Mouse (Mus musculus) heart, adult 18-20 months (tissue): ENCODE measurements around the gene Fez1. TPM values are rescaled to one million over a fixed set of nuclear protein-coding genes. Genes with fewer than 3 reads are reported as not detected.

Experiments used
- DNase-seq, 2 experiments: peaks; one replicate each; pipeline ENCODE4 v3.0.0; 2021 to 2022; ENCODE audit warnings: mixed read lengths in 1 of 2
- total RNA-seq, 2 experiments: library from RNA; stranded (reverse); gene quantifications; 2 replicates each; pipeline ENCODE4 v1.2.3; 2021

The Fez1 gene
- total RNA-seq, 2 experiments from 2014 or later, result 1.4 to 1.8 TPM

DNA sequence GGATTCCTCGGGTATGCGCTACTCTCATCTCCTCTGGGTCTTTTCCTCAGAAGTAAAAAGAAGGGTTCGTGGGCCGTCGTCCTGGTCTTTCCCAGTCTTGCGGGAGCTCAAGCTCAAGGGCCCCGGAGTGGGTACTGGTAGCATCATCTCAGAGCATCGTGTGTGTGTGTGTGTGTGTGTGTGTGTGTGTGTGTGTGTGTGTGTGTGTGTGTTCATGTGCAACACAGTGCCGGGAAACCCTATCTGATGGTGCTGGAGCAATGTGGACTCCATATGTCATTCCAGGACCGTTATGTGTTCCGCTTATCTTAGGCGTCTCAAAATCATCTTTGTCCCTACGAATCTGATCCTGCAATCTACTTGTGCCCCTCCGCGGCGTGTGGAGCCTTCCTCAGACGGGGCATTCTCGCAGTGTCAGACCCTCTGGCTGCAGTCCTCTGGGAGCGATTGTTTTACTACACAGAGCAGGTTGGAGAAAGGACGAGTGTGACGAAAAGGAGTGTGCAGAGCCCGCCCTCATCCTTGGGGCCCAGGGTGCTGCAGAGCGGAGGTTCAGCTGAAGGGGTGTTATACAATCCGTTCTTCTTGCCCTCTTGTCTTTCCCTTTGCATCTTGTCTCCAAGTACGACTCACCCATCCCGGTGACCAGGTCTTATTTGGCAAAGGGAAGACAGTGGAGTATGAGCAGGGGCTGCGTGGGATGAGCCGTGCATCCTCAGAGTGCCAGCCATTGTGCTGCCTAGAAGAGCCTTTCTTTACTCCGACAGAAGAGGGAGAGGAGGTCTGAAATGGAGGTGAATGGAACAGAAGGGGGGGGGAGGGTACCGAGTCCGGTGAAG lies 11.6 kb downstream of the Fez1 start:
- peak in 1 of 2 experiments; percentile 15 for DNase-seq

DNA sequence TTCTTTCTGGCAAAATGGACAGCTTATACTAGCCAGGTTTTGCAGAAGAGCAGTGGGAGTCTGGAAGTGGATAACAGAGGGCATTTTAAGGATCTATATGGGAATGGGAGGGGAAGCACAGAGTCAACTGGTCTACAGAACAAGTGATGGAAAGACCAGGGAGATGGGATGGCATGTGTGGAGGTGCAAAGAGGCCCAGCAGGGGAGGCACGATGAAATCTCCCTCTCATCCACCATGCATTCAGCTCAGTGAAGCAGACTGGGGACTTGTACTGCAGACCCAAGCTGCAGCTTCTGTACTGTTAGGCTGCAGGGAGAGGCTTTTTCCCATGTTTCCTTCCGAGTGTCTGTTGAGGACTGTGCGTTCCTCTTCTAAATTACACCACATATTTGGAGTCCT lies 12.2 kb downstream of the Fez1 start:
- no peak for DNase-seq

DNA sequence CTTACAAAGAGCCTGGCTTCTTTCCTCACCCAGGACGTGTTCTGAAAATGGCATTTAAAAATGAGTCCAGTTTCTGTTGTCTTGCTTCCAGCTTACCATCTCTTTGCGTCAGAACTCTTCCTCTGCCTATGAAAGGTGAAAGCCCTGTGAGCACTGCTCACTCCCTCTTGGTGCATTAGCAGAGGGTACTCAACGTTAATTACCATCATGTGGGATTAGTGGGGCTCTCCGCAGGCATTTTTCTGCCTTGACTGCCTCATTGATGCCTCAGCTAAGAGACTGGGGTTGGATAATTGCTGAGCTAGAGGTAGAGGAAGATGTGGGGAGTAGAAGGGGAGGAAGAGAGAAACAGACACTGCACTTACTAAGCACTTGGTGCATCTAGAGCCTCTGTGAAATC lies 24.7 kb downstream of the Fez1 start:
- DNase-seq, result no peak

DNA sequence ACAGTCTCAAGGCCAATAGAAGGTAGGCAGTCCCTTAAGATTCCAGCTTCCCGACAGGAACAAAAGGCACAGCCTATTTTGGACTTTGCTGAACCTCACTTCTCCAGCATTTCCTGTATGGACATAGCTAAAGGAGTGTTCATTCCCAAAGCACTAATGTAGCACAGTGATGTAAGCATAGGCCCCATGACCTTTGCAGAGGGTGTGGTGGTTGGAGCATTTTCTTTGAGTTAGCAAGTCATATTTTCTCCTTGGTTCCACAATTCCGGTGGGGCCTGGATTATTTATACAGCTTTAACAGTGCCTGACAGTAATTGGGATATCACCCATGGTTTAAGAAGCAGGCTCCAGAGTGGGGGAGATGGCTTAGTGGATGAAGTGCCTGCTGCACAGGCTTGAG lies 27.0 kb downstream of the Fez1 start:
- DNase-seq, result no peak

DNA sequence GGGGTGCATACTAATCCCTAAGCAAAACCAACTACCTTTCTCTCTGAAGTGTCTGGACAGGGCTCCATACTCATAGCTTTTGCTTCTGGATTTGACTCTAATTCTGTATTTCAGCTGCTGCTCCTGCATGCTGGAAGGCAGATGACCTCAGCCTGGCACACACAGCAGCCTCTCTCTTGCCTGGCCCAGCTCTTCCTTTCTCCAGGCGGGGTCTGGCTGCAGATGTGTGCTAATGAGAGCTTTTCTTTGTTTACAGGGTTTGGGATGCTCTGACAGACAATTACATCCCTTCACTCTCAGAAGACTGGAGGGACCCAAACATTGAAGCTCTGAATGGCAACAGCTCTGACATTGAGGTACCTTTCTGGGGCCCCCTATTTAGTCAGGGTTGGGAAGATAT lies 28.4 kb downstream of the Fez1 start:
- no peak for DNase-seq

DNA sequence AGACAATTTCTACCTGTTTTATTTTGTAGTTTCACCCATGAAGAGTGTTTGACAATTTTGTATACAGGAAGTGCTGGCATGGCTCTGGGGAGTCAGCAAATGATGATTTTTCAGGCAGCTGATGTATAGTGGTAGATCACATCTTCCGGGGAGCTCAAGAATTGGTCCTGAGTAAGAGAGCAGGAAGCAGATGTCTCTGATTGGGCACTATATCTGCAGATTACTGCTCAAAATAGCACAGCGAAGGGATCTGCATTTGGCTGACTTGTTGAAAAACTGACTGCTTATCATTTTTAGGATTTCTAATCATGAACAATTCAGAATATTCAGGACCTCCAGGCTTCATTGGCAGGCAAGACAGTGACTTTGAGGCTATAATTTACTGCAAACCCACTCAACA lies 30.5 kb downstream of the Fez1 start:
- no peak for DNase-seq

DNA sequence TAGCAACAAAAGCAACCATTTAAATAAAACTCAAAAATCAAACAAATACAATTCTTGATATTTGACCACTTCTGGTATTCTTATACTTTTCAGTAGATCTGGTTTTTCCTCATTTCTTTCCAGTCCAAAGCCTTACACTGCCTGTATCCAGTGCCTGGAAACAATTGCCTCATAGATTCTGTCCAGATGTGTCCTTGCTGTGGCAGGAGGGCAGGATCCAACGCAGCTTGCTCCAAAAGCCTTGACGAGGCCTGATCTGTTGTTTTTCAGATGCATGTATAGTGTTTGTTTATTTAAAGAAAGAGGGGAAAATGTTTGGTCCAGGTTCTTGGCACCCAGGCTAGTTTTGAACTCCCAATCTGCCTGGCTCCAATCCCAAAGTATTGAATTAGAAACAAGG lies 34.7 kb downstream of the Fez1 start:
- no peak for DNase-seq

DNA sequence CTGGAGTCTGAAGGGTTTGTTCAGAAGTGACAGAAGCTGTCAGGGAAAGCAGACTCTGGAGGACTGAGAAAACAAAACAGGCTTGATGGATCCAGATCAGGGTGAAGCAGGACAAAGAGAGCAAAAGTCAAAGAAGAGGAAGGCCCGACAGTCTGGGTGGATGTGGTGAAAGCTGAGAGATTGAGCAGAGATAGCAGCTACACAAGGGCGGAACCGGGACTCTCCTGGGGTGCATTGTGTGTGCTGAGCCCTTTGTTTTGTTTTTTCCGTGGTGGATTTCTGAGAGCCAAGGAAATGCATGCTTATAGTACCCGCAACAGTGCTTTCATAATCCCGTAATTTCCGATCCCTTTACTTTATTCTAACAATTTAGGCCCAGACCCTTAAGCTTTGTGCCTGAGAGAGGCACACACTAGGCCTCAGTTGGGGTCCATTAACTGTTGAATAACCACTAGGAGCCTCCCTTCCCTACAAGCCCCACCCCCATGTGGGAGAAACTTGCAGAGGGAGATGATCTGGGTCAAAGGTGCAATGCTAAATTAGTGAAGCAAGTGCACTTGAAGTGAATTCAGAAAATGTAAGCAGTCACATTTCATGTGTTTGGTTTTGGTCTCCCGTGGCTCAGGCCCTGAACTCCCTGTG lies 35.9 kb downstream of the Fez1 start:
- no peak for DNase-seq

DNA sequence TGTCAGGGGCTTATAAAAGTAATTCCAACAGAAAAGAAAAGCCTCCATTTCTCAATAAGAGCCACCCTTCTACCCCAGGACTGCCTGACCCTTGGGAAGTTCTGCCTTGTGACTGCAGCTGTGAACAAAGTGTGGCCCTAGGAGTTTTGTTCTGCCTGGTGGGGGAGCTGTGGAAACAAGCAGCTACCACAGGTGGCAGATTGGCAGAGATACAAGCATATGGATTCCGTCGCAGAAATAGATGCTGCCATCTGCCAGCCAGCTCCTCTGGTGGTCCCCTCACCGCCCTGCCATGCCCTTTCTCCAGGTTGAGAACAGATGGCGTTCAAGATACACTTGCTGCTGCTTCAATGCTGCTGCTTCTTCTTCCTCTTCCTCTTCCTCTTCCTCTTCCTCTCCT lies 37.0 kb downstream of the Fez1 start:
- DNase-seq, result no peak

DNA sequence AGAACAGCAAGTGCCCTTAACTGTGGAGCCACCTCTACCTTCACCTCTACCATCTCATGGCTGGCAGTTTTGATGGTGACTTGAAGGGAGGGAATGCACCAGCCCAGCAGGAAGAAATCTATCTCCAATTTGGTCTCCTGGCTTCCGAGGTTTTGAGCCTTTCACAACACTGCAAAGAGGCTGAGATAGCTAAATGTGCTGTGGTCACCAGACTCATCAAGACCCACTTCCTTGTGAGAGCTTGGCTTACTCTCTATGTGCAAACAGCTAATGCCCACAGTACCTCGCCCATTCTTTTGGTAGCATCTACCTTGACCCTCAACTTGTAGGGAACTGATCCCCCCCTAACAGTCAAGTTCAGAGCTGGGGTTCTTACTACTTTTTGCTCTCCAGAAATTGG lies 40.9 kb downstream of the Fez1 start:
- no peak for DNase-seq

DNA sequence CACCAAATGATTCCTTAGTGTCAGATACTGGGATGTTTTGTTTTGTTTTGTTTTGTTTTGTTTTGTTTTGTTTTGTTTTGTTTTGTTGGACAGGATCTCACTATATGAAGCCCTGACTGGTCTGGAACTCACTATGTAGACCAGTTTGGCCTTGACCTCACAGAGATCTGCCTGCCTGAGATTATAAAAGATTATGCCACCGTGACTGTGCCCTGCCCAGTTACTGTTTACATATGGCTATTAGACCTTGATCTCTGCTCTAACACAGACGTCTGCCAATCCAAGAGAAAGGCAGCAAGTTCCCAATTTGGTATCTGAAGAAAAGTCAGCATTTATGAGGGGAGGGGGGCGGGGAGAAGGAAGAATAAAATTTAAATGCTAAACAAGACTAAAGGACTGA lies 42.0 kb downstream of the Fez1 start:
- no peak for DNase-seq

DNA sequence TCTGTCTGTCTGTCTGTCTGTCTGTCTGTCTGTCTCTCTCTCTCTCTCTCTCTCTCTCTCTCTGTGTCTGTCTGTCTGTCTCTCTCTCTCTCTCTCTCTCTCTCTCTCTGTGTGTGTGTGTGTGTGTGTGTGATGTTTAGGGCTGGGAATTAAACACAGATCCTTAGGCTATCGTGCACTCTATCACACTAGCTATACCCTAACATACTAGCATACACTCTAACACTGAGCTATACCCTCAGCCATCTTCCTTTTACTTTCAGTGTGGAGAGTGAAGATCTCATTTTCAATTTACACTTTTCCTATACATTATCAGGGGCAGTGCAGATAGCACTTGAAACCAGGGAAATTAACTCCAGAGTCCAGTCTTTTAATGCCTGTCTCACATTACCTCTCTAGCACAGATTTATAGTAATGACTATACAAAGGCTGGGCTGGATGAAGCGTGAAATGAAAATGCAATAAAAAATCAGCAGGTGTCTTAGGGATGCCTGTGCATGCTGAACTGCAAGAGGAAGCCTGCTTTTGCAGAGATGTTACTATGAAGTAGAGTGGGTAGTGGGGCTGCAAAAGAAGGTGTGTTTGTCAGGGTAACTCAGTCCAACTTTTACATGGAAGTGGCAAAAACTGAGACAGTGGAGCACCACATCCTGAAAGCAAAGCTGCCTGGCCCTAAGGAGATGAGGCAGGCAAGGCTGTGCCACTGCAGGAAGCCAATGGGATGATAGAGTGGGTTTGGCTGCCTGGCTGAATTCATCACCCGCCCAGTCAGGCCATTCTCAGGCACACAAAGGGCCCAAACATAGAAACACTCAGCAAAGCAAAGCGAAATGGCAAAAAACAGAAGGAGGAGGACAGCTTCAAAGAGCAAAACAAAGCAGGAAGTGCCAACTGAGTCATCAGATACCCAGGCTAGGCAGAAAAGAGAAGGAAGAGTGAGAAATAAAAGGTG lies 43.5 kb downstream of the Fez1 start:
- DNase-seq, result no peak

DNA sequence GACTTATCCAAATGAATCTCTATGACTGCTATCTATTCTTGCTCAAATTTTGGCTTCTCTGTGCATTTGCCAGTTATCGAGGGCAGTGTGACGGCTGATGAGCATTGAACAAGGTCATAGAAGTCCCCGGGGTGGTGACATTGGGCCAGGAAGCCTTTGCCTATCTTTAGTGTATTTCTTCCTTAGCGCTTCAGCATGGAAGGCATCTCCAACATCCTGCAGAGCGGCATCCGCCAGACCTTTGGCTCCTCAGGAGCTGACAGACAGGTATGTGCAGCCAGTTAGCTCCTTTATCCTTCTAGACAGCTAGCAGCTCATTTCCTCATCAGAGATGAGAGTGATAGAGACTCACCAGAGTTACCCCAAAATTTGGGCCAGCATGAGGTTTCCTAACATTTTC lies 47.0 kb downstream of the Fez1 start:
- no peak for DNase-seq

DNA sequence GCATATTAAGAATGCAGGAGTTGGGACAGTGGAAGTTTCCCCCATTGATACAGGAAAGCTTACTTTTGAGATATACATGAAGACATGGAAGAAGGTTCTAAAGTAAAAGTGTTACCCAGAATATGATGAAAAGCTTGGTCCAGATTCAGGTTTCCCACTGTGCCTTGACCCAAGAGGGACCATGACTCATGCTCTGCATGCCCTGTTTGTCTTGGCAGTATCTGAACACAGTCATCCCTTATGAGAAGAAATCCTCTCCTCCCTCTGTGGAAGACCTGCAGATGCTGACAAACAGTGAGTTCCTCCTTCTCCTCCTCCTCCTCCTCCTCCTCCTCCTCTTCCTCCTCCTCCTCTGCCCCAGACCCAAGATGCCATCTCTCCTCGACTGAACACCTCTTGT lies 48.6 kb downstream of the Fez1 start:
- DNase-seq, result no peak

DNA sequence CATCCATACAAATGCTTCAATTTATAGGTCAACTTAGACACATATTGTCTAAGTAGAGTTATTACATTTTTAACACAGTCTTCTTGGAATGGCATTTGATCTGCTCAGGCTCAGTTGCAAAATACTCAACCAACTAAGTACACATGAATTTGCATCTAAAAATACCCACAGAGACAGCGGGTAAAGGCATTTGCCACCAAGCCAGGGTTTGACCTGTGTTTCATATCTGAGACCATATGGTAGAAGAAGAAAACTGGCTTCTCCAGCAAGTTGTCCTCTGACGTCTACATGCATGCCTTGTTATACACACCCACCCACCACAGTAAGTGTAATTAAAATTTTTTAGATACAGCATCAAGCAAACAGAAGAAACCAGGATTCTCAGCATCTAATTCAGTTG lies 52.1 kb downstream of the Fez1 start:
- no peak for DNase-seq

DNA sequence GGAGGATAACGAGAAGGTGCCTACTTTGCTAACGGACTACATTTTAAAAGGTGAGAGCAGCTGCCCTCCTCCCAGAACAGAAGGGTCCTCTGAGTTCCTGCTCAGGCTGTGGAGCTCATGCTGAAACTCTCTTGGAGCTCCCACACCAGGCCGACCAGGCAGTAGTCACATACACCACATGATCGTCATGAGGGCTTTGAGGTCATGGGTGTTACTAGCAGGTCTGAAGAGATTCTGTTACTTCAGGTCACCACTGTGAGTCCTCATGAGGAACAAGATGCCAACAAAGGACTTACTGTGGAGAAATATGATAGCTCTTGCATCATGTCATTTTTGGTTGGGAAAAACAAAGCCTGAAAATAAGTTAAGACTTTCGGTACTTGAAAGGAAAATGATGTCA lies 54.6 kb downstream of the Fez1 start:
- no peak for DNase-seq

DNA sequence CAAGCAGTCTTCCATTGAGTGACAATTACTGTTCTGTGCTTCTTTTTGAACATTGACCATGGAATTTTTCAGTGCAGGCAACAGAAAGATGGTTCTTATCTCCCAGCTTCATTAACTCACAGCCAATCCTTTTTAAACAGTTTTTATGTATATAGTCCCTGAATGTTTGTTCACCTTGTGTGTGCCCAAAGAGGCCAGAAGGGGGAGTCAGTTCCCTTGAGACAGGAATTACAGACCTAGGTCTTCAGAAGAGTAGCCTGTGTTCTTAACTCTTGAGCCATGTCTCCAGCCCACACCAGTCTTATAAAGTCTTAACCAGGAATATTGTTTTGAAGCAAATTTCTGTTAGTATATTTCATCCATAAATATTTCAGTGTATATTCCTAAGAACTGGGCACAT lies 55.1 kb downstream of the Fez1 start:
- no peak for DNase-seq

DNA sequence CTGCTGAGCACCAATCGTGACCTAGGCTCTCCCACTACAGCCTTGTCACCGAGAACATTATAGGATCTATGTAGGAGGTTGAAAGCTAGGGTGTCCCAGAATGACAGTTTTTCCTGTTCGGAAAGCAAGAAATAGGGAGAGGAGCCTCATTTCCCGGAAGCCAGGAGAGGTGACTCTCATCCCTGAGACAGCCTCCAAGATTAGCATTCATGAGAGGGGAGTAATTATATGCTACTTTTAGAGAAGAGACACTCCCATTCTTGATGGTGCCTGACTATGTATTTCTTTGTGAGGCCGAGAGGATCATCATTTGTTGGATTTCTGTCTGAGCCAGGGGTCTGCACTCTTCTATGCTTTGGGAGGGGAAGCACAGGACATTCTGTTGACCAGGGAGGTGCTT lies 60.0 kb downstream of the Fez1 start:
- DNase-seq, result no peak

DNA sequence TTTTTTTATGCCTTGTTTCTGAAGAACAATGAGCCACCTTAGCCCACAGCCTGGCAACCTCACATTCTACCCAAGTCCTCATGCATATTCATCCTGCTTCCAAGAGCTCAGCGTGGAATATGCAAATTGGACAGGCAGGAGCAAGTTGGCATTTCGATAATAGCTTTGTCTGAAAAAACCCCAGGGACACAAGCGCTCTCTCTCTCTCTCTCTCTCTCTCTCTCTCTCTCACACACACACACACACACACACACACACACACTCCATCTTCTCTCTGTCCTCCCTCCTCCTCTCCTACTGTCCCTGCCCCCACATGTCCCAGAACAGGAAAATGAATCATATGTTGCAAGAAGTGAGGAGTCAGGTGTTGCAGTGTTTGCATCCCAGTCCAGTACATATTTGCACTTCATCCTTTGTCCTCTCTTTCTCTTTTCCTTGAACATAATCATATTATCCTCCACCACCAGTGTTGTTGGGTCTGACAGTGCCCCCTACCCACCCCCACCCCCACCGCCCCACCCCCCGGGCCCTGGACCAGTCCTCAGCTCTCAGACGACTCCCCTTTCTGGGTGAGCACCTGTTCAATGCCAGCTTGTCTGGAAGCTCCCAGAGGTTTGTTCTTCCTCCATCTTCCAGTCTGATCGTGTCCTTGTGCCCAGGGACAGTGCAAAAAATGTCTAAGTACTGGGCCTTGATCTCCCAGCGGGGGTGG lies 60.5 kb downstream of the Fez1 start:
- DNase-seq, result no peak

DNA sequence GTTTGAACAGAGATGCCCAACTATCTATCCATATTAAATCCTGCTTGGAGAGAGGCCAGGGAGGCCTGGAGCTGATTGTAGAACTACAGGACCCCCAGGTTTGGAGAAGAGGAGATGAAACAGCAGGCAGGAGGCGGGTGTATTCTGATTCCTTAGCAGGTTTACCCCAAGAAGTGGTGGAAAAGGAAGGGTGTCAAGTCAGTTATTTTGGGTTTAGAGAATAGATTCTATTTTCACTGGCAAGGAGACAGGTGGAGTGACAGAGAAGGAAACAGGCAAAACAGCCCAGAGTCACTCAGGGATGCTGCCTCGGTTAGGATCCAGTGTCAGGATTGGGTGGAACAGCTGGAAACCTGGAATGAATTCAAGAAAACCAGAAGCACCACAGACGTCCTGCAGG lies 61.9 kb downstream of the Fez1 start:
- DNase-seq, result no peak

DNA sequence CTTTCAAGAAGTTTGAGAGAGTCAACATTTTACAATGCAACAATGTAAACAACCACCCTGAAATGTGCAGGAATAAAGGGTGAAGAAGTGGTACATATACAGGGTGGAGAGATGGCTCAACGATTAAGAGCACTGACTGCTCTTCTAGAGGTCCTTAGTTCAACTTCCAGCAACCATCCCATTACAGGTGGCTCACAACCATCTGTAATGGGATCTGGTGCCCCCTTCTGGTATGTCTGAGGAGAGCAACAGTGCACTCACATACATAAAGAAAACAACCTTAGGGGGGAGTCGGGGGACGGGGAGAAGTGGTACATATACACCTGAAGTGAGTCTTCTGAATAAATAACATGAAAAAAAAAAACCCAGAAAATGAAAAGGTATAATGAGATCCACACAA lies 63.6 kb downstream of the Fez1 start:
- DNase-seq, result peak in 1 of 2 experiments; percentile 37

DNA sequence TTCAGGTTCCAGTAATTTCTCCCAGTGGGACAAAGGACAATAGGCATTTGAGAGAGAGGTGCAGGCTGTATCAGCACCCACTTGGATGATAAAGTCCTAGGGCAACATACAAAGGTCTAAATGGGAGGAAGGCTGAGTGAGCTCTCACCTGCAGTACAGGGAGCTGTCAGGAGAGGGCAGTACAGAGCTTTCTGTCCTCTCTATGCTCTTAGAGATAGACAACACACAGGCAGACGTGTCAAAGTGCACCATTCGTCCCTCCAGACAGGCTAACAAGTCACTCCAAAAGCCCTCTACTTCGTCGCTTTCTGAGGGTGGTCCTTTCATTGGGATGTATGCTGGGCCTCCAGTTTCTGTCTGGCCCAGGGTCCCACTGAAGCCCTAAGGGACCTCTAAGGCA lies 68.9 kb downstream of the Fez1 start:
- DNase-seq, result peak; percentile 15 to 68
